Mouse (Mus musculus) left cerebral cortex, adult 6 months (tissue): ENCODE measurements around the gene Gfer. TPM values are rescaled to one million over a fixed set of nuclear protein-coding genes. Genes with fewer than 3 reads are reported as not detected.

Experiments used
- long read RNA-seq, 2 experiments: library from polyadenylated mRNA; unstranded; transcript quantifications; one replicate each; pipeline ENCODE4 v2.0.0; 2019 to 2020
- polyA plus RNA-seq: library from polyadenylated mRNA; unstranded; fragments of <200 nt; fragmentation: Nextera tagmentation; gene quantifications from 2 replicates; pipeline ENCODE4 v1.2.3, GENCODE M21; 2021

Gene Gfer
- 33.0 and 34.1 TPM in 2 replicates for polyA plus RNA-seq
- long read RNA-seq, experiment 1, transcript Gfer-201 (3 exons, 1,776 nt), result major isoform, 54 of 109 reads
- long read RNA-seq, experiment 1, transcript Gfer-203 (3 exons, 682 nt), result minor isoform, 8 of 109 reads
- long read RNA-seq, experiment 1, transcript Gfer-206 (2 exons, 1,706 nt), result minor isoform, 37 of 109 reads
- long read RNA-seq, experiment 1, partial matches to known transcripts, result 0 of 109 reads
- long read RNA-seq, experiment 1, other reads (novel, unspliced or antisense), result 10 of 109 reads
- long read RNA-seq, experiment 2, transcript Gfer-201 (3 exons, 1,776 nt), result major isoform, 40 of 55 reads
- long read RNA-seq, experiment 2, transcript Gfer-206 (2 exons, 1,706 nt), result minor isoform, 6 of 55 reads
- long read RNA-seq, experiment 2, partial matches to known transcripts, result 0 of 55 reads
- long read RNA-seq, experiment 2, other reads (novel, unspliced or antisense), result 6 of 55 reads

GRCm38 (mm10) chr17:24696011-24696697 lies at the start of gene Gfer, which contains the start of gene Noxo1:
Gfer (minus strand) TSS chr17:24696156.
Noxo1 (plus strand) TSS chr17:24696234.

GRCm38 (mm10) chr17:24736330-24737051 lies 40.5 kb upstream of the Gfer start, which contains the start of gene Msrb1:
Msrb1 (plus strand) TSS chr17:24736642.

GRCm38 (mm10) chr17:24727618-24728017 lies 31.7 kb upstream of the Gfer start, which contains the start of gene Rpl3l:
Rpl3l (plus strand) TSS chr17:24727820.

GRCm38 (mm10) chr17:24724184-24724583 lies 28.2 kb upstream of the Gfer start, which contains the start of gene Ndufb10:
Ndufb10 (minus strand) TSS chr17:24724478.

GRCm38 (mm10) chr17:24717943-24718342 lies 22.0 kb upstream of the Gfer start, which contains the start of the genes Rnf151 and Rps2:
Rnf151 (minus strand) TSS chr17:24718063.
Rps2 (plus strand) TSS chr17:24718116.

GRCm38 (mm10) chr17:24706982-24707800 lies 11.2 kb upstream of the Gfer start, which contains the start of gene Tbl3:
Tbl3 (minus strand) TSS chr17:24707660.

GRCm38 (mm10) chr17:24689251-24690081 lies 6.5 kb downstream of the Gfer start, which contains the start of gene Syngr3:
Syngr3 (minus strand) TSS chr17:24689955.

GRCm38 (mm10) chr17:24669545-24670245 lies 26.3 kb downstream of the Gfer start, which contains the start of gene Zfp598:
Zfp598 (plus strand) TSS chr17:24669687.

GRCm38 (mm10) chr17:24658017-24658758 lies 37.8 kb downstream of the Gfer start, which contains the start of gene Npw:
Npw (minus strand) TSS chr17:24658457.

GRCm38 (mm10) chr17:24650070-24650616 lies 45.8 kb downstream of the Gfer start, which contains the start of gene Slc9a3r2:
Slc9a3r2 (minus strand) TSS chr17:24650327.

Other genes starting within 250 kb of the Gfer start
- gene E4f1, start 225.8 kb downstream of the Gfer start, polyA plus RNA-seq, result 10.7 and 12.9 TPM in 2 replicates
- 93.6 and 113 TPM in 2 replicates for gene Pgp, start 225.8 kb downstream of the Gfer start, polyA plus RNA-seq
- 0.82 and 1.2 TPM in 2 replicates for gene Bricd5, start 222.3 kb downstream of the Gfer start, polyA plus RNA-seq
- gene Mlst8, start 217.1 kb downstream of the Gfer start, polyA plus RNA-seq, result 16.5 and 21.2 TPM in 2 replicates
- gene Caskin1, start 207.6 kb downstream of the Gfer start, polyA plus RNA-seq, result 8.6 and 20.5 TPM in 2 replicates
- gene Traf7, start 168.2 kb downstream of the Gfer start, polyA plus RNA-seq, result 20.3 TPM in 2 replicates
- gene Rab26, start 161.9 kb downstream of the Gfer start, polyA plus RNA-seq, result 51.2 and 58.9 TPM in 2 replicates
- gene Pkd1, start 146.3 kb downstream of the Gfer start, polyA plus RNA-seq, result 4.8 and 5.4 TPM in 2 replicates
- 60.7 and 86.2 TPM in 2 replicates for gene Tsc2, start 63.5 kb downstream of the Gfer start, polyA plus RNA-seq
- 5.6 and 5.9 TPM in 2 replicates for gene Nthl1, start 63.5 kb downstream of the Gfer start, polyA plus RNA-seq
- gene Slc9a3r2, start 45.8 kb downstream of the Gfer start, polyA plus RNA-seq, result 39.3 and 41.9 TPM in 2 replicates
- 0.47 and 0.65 TPM in 2 replicates for gene Npw, start 37.7 kb downstream of the Gfer start, polyA plus RNA-seq
- gene Zfp598, start 26.5 kb downstream of the Gfer start, polyA plus RNA-seq, result 1.3 and 2.4 TPM in 2 replicates
- 282 and 371 TPM in 2 replicates for gene Syngr3, start 6.2 kb downstream of the Gfer start, polyA plus RNA-seq
- gene Noxo1, start 78 bp upstream of the Gfer start, polyA plus RNA-seq, result 0.98 and 1.1 TPM in 2 replicates
- 15.2 and 20.2 TPM in 2 replicates for gene Tbl3, start 11.5 kb upstream of the Gfer start, polyA plus RNA-seq
- gene Rnf151, start 21.9 kb upstream of the Gfer start, polyA plus RNA-seq, result not detected in 2 replicates
- 1,532 and 1,546 TPM in 2 replicates for gene Rps2, start 22.0 kb upstream of the Gfer start, polyA plus RNA-seq
- 938 and 1,009 TPM in 2 replicates for gene Ndufb10, start 28.3 kb upstream of the Gfer start, polyA plus RNA-seq
- 0.19 and 0.53 TPM in 2 replicates for gene Rpl3l, start 31.7 kb upstream of the Gfer start, polyA plus RNA-seq
- 6.8 and 17.1 TPM in 2 replicates for gene Msrb1, start 40.5 kb upstream of the Gfer start, polyA plus RNA-seq
- gene Hs3st6, start 56.8 kb upstream of the Gfer start, polyA plus RNA-seq, result 0.55 and 0.97 TPM in 2 replicates
- gene Meiob, start 108.1 kb upstream of the Gfer start, polyA plus RNA-seq, result not detected in 2 replicates
- gene Hagh, start 144.0 kb upstream of the Gfer start, polyA plus RNA-seq, result 287 and 337 TPM in 2 replicates
- 21.7 and 24.4 TPM in 2 replicates for gene Fahd1, start 154.2 kb upstream of the Gfer start, polyA plus RNA-seq
- gene Igfals, start 169.8 kb upstream of the Gfer start, polyA plus RNA-seq, result not detected in 2 replicates
- gene Nubp2, start 190.2 kb upstream of the Gfer start, polyA plus RNA-seq, result 42.6 and 58.2 TPM in 2 replicates
- gene Spsb3, start 190.5 kb upstream of the Gfer start, polyA plus RNA-seq, result 84.9 and 110 TPM in 2 replicates
- gene Eme2, start 198.9 kb upstream of the Gfer start, polyA plus RNA-seq, result 15.5 and 16.2 TPM in 2 replicates
- gene Mrps34, start 199.0 kb upstream of the Gfer start, polyA plus RNA-seq, result 130 and 171 TPM in 2 replicates
- 117 and 135 TPM in 2 replicates for gene Nme3, start 200.3 kb upstream of the Gfer start, polyA plus RNA-seq
- 49.2 and 62.4 TPM in 2 replicates for gene Mapk8ip3, start 240.8 kb upstream of the Gfer start, polyA plus RNA-seq